Mouse (Mus musculus): Measurements from ENCODE around the gene Psme1. TPM values are rescaled to one million over a fixed set of nuclear protein-coding genes. Genes with fewer than 3 reads are reported as not detected.

The Psme1 gene
- polyA plus RNA-seq, 1 experiment from 2014 or later, result 200 TPM

DNA sequence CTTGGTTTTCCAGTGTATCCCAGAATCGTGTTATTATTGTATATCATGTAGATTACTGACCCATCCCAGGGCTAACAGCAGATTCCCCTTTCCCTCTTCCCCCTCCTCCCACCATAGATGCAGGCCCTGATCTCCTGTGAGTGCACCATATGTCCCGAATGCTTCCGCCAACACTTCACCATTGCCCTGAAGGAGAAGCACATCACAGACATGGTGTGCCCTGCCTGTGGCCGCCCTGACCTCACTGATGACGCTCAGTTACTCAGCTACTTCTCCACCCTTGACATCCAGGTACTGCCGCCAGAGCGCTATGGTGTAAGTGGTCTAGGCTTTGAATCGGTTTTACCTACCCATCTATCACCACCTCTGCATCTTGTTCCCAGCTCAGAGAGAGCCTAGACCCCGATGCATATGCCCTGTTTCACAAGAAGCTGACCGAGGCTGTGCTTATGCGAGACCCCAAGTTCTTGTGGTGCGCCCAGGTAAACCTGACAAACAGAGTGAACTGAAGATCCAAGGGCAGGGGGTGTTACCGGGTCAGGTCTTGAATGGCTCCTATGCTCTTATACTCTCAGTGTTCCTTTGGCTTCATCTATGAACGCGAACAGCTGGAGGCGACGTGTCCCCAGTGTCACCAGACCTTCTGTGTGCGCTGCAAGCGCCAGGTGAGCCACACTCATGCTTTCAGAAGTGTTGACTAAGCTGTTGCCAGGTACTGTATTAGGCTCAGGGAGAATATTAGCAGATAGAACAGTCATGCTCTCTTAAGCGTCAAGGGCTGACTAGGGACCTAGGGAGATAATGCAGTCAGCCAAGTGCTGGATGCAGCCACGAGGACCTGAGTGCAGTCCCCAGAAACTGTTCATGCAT lies 20.8 kb downstream of the Psme1 start:
- H3K4me2 ChIP-seq (ENCODE audit: low read length), result no peak overlapping the region
- ATAC-seq (replicated peaks; ENCODE audit: low FRiP score, low TSS enrichment, low read depth) (no peak), DNase-seq (ENCODE audit: low spot score) (no peak)
- 92% methylated on average over 21 of the region's 21 CpGs for WGBS
- no peak overlapping the region for H3K9ac ChIP-seq (ENCODE audit: low read length)
- H3K27me3 ChIP-seq (replicated peaks; ENCODE audit: control insufficient read depth, insufficient read depth, low read length), result no peaks in the 10 kb centered on the region
- no peak overlapping the region for H3K27ac ChIP-seq (ENCODE audit: low read depth)
- no peaks in the 10 kb centered on the region for H3K4me1 ChIP-seq (replicated peaks; ENCODE audit: control insufficient read depth, insufficient read depth, low read length)
- peaks cover 89% of the 10 kb centered on the region for H3K36me3 ChIP-seq (ENCODE audit: control insufficient read depth, insufficient read depth, low read length)
- H3K9me3 ChIP-seq (ENCODE audit: control insufficient read depth, low read length), result no peaks in the 10 kb centered on the region
- H3K4me3 ChIP-seq (ENCODE audit: low read depth, low read length), result no peak overlapping the region

DNA sequence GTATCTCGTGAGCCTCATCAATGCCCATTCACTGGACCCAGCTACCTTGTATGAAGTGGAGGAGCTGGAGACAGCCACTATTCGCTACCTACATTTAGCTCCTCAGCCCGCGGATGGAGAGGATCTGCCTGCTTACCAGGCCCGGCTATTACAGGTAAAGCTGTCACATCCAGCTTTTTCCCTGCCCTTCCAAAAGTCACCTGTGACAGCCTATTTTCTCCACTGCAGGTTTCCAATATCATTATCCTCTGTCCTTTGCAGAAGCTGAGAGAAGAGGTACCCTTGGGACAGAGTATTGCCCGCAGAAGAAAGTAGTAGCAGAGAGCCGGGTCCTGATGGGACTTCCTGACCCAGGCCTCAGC lies 25.3 kb downstream of the Psme1 start, which contains the start of gene Irf9:
Gene Irf9 (plus strand): TSS at position 301 of the 362 bp plus-strand sequence.
- Histone ChIP-seq H3K4me1 (replicated peaks; ENCODE audit: control insufficient read depth, insufficient read depth, low read length) (no peaks in the 10 kb centered on the region; the same call in 1 of the 2 replicates), H3K9ac (ENCODE audit: low read length) (peak within 1 kb of the TSS; percentile 4), H3K4me2 (ENCODE audit: low read length) (peak within 1 kb of the TSS; percentile 41), H3K36me3 (ENCODE audit: control insufficient read depth, insufficient read depth, low read length) (peaks cover 76% of the 10 kb centered on the region), H3K27me3 (replicated peaks; ENCODE audit: control insufficient read depth, insufficient read depth, low read length) (no peaks in the 10 kb centered on the region), H3K4me3 (ENCODE audit: low read depth, low read length) (peak within 1 kb of the TSS; percentile 15), H3K27ac (ENCODE audit: low read depth) (peak within 1 kb of the TSS; percentile 25), H3K9me3 (ENCODE audit: control insufficient read depth, low read length) (no peaks in the 10 kb centered on the region)
- ATAC-seq (replicated peaks; ENCODE audit: low FRiP score, low TSS enrichment, low read depth), result no peak
- WGBS, result 84% methylated on average over 7 of the region's 7 CpGs
- no peak for DNase-seq (ENCODE audit: low spot score)

DNA sequence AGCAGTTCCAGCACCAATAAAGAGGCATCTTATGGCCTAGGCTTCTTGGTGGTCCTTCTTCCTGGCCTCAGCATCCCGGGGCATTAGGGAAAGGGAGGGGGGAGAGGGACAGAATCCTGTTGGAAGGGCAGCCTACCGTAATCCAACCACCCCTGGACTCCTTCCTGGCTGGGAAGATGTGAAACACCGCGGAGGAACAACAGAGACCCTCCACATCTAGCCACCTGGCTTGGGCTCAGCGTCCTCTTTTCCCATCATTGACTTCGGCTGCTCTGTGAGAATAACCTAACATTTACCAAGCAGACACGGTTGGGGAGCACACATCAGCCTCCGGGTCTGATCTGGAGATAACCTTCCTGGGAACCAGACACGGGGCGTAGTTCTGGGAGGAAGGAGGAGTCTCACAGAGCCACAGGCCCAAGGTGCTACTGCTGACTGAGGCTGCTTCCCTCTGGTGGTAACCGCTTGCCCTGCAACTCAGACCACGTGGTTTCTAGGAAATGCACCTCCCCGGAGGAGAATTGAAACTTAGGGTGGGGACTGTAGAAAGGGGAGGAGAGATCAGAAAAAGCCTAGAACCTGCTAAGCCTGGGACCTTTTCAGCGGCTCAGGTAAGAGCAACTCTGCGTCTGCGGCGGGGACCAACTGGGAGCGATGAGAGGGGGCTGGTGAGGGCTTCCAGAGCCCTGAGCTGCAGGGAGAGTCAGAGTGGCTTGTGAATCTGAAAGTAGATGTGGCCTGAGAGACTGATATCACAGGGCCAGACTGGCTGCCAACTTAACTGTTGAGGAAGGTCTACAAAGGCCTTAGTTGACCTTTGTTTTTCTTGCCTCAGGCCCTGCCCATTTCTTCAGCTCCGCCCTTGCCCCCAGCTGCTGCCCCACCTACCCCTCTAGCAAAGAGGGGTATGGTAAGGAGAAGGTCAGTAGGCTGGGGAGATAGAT lies 26.0 kb downstream of the Psme1 start:
- peak; percentile 92 for DNase-seq (ENCODE audit: low spot score)
- Histone ChIP-seq H3K4me2 (ENCODE audit: low read length) (peak overlapping the region; percentile 41), H3K9me3 (ENCODE audit: control insufficient read depth, low read length) (no peaks in the 10 kb centered on the region), H3K4me3 (ENCODE audit: low read depth, low read length) (peak overlapping the region; percentile 15), H3K36me3 (ENCODE audit: control insufficient read depth, insufficient read depth, low read length) (peaks cover 75% of the 10 kb centered on the region), H3K27me3 (replicated peaks; ENCODE audit: control insufficient read depth, insufficient read depth, low read length) (no peaks in the 10 kb centered on the region), H3K9ac (ENCODE audit: low read length) (peak overlapping the region; percentile 4), H3K27ac (ENCODE audit: low read depth) (peak overlapping the region; percentile 25), H3K4me1 (replicated peaks; ENCODE audit: control insufficient read depth, insufficient read depth, low read length) (no peaks in the 10 kb centered on the region; the same call in 1 of the 2 replicates)
- peak; percentile 90 for ATAC-seq (replicated peaks; ENCODE audit: low FRiP score, low TSS enrichment, low read depth)
- WGBS, result 12% methylated on average over 19 of the region's 19 CpGs

DNA sequence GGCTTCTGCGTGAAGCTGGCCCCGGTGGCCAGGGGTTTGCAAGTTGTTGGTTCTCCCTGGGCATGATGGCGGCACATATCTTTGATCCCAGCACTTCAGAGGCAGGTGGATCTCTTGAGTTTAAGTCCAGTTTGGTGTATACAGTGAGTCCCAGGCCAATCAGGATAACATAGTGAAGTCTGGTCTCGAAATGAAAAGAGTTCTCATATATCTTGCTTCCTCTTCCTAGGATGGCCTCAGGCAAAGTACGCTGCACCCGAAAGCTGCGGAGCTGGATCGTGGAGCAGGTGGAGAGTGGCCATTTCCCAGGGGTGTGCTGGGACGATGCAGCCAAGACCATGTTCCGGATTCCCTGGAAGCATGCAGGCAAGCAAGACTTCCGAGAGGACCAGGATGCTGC lies 26.9 kb downstream of the Psme1 start:
- no peak for ATAC-seq (replicated peaks; ENCODE audit: low FRiP score, low TSS enrichment, low read depth)
- WGBS, result 96% methylated on average over 11 of the region's 11 CpGs
- no peak for DNase-seq (ENCODE audit: low spot score)
- Histone ChIP-seq H3K4me2 (ENCODE audit: low read length) (peak overlapping the region; percentile 41), H3K9ac (ENCODE audit: low read length) (no peak overlapping the region), H3K4me1 (replicated peaks; ENCODE audit: control insufficient read depth, insufficient read depth, low read length) (no peaks in the 10 kb centered on the region; the same call in 1 of the 2 replicates), H3K4me3 (ENCODE audit: low read depth, low read length) (no peak overlapping the region), H3K27me3 (replicated peaks; ENCODE audit: control insufficient read depth, insufficient read depth, low read length) (no peaks in the 10 kb centered on the region), H3K36me3 (ENCODE audit: control insufficient read depth, insufficient read depth, low read length) (peaks cover 75% of the 10 kb centered on the region), H3K27ac (ENCODE audit: low read depth) (no peak overlapping the region), H3K9me3 (ENCODE audit: control insufficient read depth, low read length) (no peaks in the 10 kb centered on the region)

DNA sequence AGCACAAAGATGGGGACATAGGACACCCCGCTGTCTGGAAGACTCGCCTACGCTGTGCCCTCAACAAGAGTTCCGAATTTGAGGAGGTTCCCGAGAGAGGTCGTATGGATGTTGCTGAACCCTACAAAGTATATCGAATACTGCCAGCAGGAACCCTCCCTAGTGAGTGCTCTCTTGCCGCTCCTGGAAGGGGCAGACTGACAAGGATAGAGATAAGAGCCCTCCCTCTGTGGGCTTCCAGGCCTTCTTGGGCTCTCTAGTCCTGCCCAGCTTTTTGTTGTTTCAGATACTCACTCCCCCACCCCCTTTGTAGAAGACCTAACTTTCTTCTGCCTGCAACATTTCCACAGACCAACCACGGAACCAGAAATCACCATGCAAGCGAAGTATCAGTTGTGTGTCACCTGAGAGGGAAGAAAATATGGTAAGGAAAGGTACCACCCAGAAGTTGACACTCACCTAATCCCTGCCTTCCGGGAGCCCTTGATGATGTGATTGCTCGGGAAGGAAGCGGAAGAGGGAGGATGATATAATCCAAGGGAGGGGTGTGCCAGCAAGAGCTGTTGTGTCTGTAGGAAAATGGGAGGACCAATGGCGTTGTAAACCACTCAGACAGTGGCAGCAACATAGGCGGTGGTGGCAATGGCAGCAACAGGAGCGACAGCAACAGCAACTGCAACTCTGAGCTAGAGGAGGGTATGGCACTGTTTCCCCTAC lies 28.0 kb downstream of the Psme1 start:
- Histone ChIP-seq H3K9me3 (ENCODE audit: control insufficient read depth, low read length) (no peaks in the 10 kb centered on the region), H3K27me3 (replicated peaks; ENCODE audit: control insufficient read depth, insufficient read depth, low read length) (no peaks in the 10 kb centered on the region), H3K27ac (ENCODE audit: low read depth) (no peak overlapping the region), H3K4me1 (replicated peaks; ENCODE audit: control insufficient read depth, insufficient read depth, low read length) (no peaks in the 10 kb centered on the region; the same call in 1 of the 2 replicates), H3K4me2 (ENCODE audit: low read length) (no peak overlapping the region), H3K9ac (ENCODE audit: low read length) (no peak overlapping the region), H3K4me3 (ENCODE audit: low read depth, low read length) (no peak overlapping the region), H3K36me3 (ENCODE audit: control insufficient read depth, insufficient read depth, low read length) (peaks cover 65% of the 10 kb centered on the region)
- ATAC-seq (replicated peaks; ENCODE audit: low FRiP score, low TSS enrichment, low read depth), result no peak
- DNase-seq (ENCODE audit: low spot score), result no peak
- 92% methylated on average over 16 of the region's 16 CpGs for WGBS

DNA sequence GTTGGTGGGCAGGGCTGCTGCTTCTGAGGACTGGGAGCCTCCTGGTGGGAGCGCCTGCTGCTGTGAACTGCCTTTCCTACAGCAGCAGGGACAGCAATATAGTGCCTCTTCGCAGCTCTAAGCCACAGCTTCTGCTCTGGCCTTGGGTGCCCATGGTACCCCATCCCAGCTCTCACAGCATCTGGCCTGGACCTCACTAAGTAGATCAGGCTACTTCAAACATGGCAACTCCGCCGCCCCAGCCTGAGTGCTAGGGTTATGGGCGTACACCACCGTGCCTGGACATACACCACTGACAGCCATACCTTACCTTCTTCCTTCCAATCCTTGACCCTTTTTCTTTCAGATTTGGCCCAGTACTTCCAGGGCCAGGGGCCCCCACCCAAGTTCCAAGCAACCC lies 30.4 kb downstream of the Psme1 start:
- no peak overlapping the region for H3K4me3 ChIP-seq (ENCODE audit: low read depth, low read length)
- H3K4me1 ChIP-seq (replicated peaks; ENCODE audit: control insufficient read depth, insufficient read depth, low read length), result no peaks in the 10 kb centered on the region; the same call in 1 of the 2 replicates
- H3K9me3 ChIP-seq (ENCODE audit: control insufficient read depth, low read length), result no peaks in the 10 kb centered on the region
- DNase-seq (ENCODE audit: low spot score), result no peak
- no peaks in the 10 kb centered on the region for H3K27me3 ChIP-seq (replicated peaks; ENCODE audit: control insufficient read depth, insufficient read depth, low read length)
- H3K27ac ChIP-seq (ENCODE audit: low read depth), result no peak overlapping the region
- peaks cover 40% of the 10 kb centered on the region for H3K36me3 ChIP-seq (ENCODE audit: control insufficient read depth, insufficient read depth, low read length)
- H3K9ac ChIP-seq (ENCODE audit: low read length), result no peak overlapping the region
- no peak overlapping the region for H3K4me2 ChIP-seq (ENCODE audit: low read length)
- ATAC-seq (replicated peaks; ENCODE audit: low FRiP score, low TSS enrichment, low read depth), result no peak
- WGBS, result 100% methylated on average over 6 of the region's 6 CpGs

DNA sequence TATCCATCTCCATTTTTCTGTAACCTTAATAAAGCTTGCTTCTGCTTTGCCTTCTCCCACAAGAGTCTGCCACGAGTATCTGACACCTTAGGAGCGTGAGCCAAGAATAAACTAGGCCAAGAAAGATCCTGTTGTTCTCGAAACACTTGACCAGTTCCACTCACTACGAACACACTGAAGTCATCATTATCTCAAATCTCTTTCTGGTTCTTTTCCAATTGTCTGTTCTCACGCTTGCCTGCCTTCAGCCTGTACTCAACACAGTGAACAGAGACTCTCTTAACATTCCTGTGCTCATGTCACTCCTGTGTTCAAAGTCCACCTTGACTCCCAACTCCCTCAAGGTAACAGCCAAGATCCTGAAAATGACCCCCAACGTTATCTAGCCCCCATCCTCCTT lies 35.4 kb downstream of the Psme1 start:
- 74% methylated on average over 6 of the region's 6 CpGs for WGBS
- DNase-seq (ENCODE audit: low spot score) (no peak), ATAC-seq (replicated peaks; ENCODE audit: low FRiP score, low TSS enrichment, low read depth) (no peak)

DNA sequence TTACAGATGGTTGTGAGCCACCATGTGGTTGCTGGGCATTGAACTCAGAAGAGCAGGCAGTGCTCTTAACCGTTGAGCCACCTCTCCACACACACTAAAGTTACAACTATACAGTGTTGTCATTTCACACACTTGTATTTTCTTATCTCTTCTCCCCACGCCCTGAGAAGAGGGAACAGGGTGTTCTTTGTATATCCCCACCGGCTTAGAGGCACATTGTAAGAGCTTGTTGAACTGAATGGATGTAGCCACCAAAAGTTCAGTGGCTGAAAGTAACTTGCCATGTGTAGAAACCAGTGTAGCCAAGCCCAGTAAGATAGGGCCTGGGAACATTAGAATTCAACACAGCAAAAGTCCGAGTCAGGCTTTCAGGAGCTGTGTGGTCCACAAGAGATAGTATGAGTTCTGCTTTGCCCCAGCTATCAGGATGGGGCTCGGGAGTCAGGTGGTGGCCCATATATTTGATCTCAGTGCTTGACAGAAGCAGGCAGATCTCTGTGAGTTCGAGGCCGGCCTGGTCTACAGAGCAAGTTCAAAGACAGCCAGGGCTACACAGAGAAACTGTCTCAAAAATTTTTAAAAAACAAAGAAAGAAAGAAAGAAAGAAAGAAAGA lies 36.7 kb downstream of the Psme1 start:
- Histone ChIP-seq H3K27ac (ENCODE audit: low read depth) (no peak overlapping the region), H3K4me3 (ENCODE audit: low read depth, low read length) (no peak overlapping the region), H3K9me3 (ENCODE audit: control insufficient read depth, low read length) (no peaks in the 10 kb centered on the region), H3K4me1 (replicated peaks; ENCODE audit: control insufficient read depth, insufficient read depth, low read length) (no peaks in the 10 kb centered on the region; the same call in 1 of the 2 replicates), H3K4me2 (ENCODE audit: low read length) (no peak overlapping the region), H3K9ac (ENCODE audit: low read length) (no peak overlapping the region), H3K27me3 (replicated peaks; ENCODE audit: control insufficient read depth, insufficient read depth, low read length) (no peaks in the 10 kb centered on the region), H3K36me3 (ENCODE audit: control insufficient read depth, insufficient read depth, low read length) (peaks cover 2% of the 10 kb centered on the region)
- whole genome bisulfite sequencing, result 77% methylated on average over 7 of the region's 7 CpGs
- DNase-seq (ENCODE audit: low spot score), result no peak
- ATAC-seq (replicated peaks; ENCODE audit: low FRiP score, low TSS enrichment, low read depth), result no peak

More for the DNA sequence above, 35.4 kb downstream of the Psme1 start:
- H3K4me2 ChIP-seq (ENCODE audit: low read length), result no peak overlapping the region
- H3K9me3 ChIP-seq (ENCODE audit: control insufficient read depth, low read length), result no peaks in the 10 kb centered on the region
- peaks cover 14% of the 10 kb centered on the region for H3K36me3 ChIP-seq (ENCODE audit: control insufficient read depth, insufficient read depth, low read length)
- H3K9ac ChIP-seq (ENCODE audit: low read length), result no peak overlapping the region
- no peaks in the 10 kb centered on the region for H3K27me3 ChIP-seq (replicated peaks; ENCODE audit: control insufficient read depth, insufficient read depth, low read length)
- no peak overlapping the region for H3K27ac ChIP-seq (ENCODE audit: low read depth)
- no peaks in the 10 kb centered on the region for H3K4me1 ChIP-seq (replicated peaks; ENCODE audit: control insufficient read depth, insufficient read depth, low read length)
- H3K4me3 ChIP-seq (ENCODE audit: low read depth, low read length), result no peak overlapping the region

Measured in intestine, embryonic 14.5 days (tissue).